Mouse (Mus musculus) bone marrow, adult 2 months (tissue): ENCODE data around the gene 1700037H04Rik.

Experiments used
- CTCF ChIP-seq: fragments of 200-500 bp; IDR thresholded peaks from 2 replicates; pipeline ENCODE4 v1.5.1; 2011; ENCODE audit warnings: low read length, control low read depth; ENCODE audit not compliant: control insufficient read depth, insufficient read depth
- POLR2A ChIP-seq: fragments of 200-500 bp; IDR thresholded peaks from 2 replicates; pipeline ENCODE4 v1.6.1; 2011; ENCODE audit warnings: low read depth, mild to moderate bottlenecking, control low read depth, low read length, borderline replicate concordance; ENCODE audit not compliant: control insufficient read depth

- no peak for TF ChIP-seq CTCF
- TF ChIP-seq POLR2A = no peak
Measured at GRCm38 (mm10) chr2:131201262-131201661, 41.4 kb upstream of the 1700037H04Rik start.
